Mouse (Mus musculus) forebrain, embryonic 12.5 days (tissue): ENCODE data around the gene Hacl1. TPM values are rescaled to one million over a fixed set of nuclear protein-coding genes. Genes with fewer than 3 reads are reported as not detected.

ENCODE experiments used
- ATAC-seq: fragments of 200-750 bp; cut with Nextera tagmentation; 2 replicates; pipeline ENCODE4 v1.8.0; 2017; ENCODE audit warnings: moderate TSS enrichment; ENCODE audit not compliant: low FRiP score
- H3K27ac ChIP-seq: fragments of 300-500 bp; sonication (generic); 2 replicates; pipeline ENCODE4 v1.5.1; 2016; ENCODE audit warnings: mild to moderate bottlenecking
- H3K27me3 ChIP-seq: fragments of 300-500 bp; sonication (generic); 2 replicates; pipeline ENCODE4 v1.6.1; 2016; ENCODE audit warnings: mild to moderate bottlenecking
- H3K36me3 ChIP-seq: fragments of 300-500 bp; sonication (generic); replicated peaks from 2 replicates; pipeline ENCODE4 v1.6.1; 2016; ENCODE audit warnings: mild to moderate bottlenecking
- H3K4me1 ChIP-seq: fragments of 300-500 bp; sonication (generic); 2 replicates; pipeline ENCODE4 v1.6.1; 2016
- H3K4me2 ChIP-seq: fragments of 300-500 bp; sonication (generic); 2 replicates; pipeline ENCODE4 v1.6.1; 2016; ENCODE audit warnings: mild to moderate bottlenecking, moderate library complexity
- H3K4me3 ChIP-seq: fragments of 300-500 bp; sonication (generic); replicated peaks from 2 replicates; pipeline ENCODE4 v1.5.1; 2016; ENCODE audit warnings: mild to moderate bottlenecking
- H3K9ac ChIP-seq: fragments of 300-500 bp; sonication (generic); 2 replicates; pipeline ENCODE4 v1.6.1; 2016; ENCODE audit warnings: mild to moderate bottlenecking
- H3K9me3 ChIP-seq: fragments of 300-500 bp; sonication (generic); 2 replicates; pipeline ENCODE4 v1.6.1; 2016
- WGBS: fragments of 180-500 bp; shearing (Covaris S2); methylation state at CpG from one replicate; pipeline ENCODE4 v1.1.7; 2016; 5-methylcytosine and 5-hydroxymethylcytosine counted together
- polyA plus RNA-seq: library from polyadenylated mRNA; unstranded; fragments of >200 nt; fragmentation: Nextera tagmentation; extraction: Ambion mirVana; gene quantifications from 2 replicates; pipeline ENCODE4 v1.2.1, GENCODE M21; 2016

Gene Hacl1
- polyA plus RNA-seq, 1 experiment from 2014 or later, result 6.9 TPM

DNA sequence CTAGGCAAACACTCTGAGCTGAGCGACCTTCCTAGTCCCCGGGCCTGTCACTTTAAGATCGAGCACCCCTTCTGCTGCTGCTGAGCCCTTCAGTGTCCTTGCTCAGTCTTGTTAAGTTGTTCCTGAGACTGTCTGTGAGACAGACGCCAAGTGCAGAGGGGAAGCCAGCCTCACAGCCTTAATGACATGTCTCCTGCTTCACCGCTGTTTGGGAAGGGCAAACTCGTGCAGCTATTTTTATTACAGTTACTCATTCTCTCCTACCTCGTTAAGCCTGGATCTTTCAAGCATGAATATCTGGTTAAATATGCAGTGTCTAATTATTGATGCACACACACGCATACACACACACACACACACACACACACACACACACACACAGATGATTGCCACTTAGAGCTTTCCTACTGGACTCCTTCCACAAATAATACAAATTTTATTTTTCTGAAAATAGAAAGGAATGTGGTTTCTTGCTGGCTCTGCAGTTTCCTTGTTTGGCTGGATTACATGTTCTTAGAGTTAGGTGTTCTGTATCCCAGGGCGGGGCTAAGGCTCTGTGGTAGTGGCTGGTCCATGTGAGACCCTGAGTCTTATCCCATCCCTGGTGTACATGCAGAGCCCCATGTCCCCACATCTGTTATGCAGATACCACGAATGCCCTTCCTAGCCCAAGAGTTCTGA lies 18.6 kb upstream of the Hacl1 start:
- Histone ChIP-seq H3K4me3 (no peak overlapping the region), H3K36me3 (no peaks in the 10 kb centered on the region), H3K4me2 (no peak overlapping the region), H3K27me3 (no peaks in the 10 kb centered on the region), H3K9ac (no peak overlapping the region), H3K27ac (peak overlapping the region; percentile 98), H3K9me3 (no peaks in the 10 kb centered on the region), H3K4me1 (peaks cover 49% of the 10 kb centered on the region)
- 51% methylated on average over 10 of the region's 10 CpGs for WGBS
- no peak for ATAC-seq

DNA sequence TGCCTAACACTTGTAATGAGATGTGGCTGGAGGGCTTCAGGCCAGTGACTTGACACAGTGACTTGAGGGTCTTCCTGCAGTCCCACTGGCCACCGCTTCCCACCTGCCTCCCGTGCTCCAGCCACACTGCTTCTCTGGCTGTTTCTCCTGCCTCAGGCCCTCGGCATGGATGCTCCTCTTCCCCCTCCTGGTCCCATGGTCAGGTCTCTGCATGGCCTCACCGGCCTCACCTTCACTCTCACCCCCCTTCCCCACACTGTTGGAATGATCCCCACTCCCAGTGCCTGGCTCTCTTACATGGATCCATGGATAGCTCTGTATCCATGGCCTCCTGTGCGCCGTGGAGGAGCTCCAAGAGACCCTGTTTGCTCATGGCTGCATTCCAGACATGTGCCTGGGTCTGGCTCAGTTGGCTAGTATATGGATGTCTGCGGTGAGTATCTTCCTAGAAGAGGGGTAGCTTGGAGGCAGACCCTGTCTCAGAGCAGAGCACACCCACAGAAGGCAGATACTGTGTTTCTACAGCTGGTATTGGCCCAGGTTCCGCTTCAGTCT lies 17.1 kb upstream of the Hacl1 start:
- H3K4me1 ChIP-seq, result peaks cover 36% of the 10 kb centered on the region
- no peak for ATAC-seq
- no peaks in the 10 kb centered on the region for H3K9me3 ChIP-seq
- no peak overlapping the region for H3K9ac ChIP-seq
- no peaks in the 10 kb centered on the region for H3K36me3 ChIP-seq
- H3K4me2 ChIP-seq, result no peak overlapping the region
- no peak overlapping the region for H3K27ac ChIP-seq
- H3K27me3 ChIP-seq, result no peaks in the 10 kb centered on the region
- 89% methylated on average over 8 of the region's 8 CpGs for WGBS
- H3K4me3 ChIP-seq, result no peak overlapping the region

DNA sequence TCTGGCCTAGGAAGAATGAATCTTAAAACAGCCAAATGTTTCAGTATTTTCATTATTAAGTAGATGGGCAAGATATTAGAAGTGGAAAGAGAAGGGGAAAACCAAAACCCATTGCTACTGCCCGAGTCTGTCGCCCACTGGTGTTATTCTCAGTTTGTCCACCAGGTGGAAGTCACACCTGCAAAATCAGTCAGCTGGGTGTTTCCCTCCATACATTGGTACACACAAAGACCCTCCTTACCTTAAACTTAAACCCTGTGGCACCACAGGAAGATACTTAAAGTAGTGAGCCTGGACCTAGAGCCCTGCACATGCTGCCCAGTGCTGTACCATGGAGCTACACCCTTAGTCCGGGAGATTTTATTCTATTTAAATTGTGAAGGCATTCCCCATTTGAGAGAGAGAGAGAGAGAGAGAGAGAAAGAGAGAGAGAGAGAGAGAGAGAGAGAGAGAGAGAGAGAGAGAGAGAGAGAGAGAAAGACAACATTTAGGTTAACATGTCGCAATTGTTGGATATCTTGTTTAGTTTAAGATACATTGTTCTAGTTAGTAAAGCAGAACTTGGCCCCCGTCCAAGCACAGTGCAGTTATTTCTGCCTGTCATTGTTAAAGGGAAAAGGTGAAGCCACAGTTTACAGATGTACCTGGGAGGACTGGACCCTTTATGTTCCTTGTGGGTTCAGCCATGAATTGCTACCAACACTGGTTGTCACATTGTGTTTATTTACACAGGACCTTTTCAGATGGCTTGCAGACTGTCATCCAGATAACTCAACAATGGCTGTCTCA lies 16.0 kb upstream of the Hacl1 start:
- Histone ChIP-seq H3K9ac (no peak overlapping the region), H3K9me3 (no peaks in the 10 kb centered on the region), H3K27ac (no peak overlapping the region), H3K4me3 (no peak overlapping the region), H3K4me1 (peaks cover 25% of the 10 kb centered on the region), H3K4me2 (no peak overlapping the region), H3K27me3 (no peaks in the 10 kb centered on the region), H3K36me3 (no peaks in the 10 kb centered on the region)
- WGBS, result 48% methylated on average over 5 of the region's 5 CpGs
- peak; percentile 22; the same call in 1 of the 2 replicates for ATAC-seq

DNA sequence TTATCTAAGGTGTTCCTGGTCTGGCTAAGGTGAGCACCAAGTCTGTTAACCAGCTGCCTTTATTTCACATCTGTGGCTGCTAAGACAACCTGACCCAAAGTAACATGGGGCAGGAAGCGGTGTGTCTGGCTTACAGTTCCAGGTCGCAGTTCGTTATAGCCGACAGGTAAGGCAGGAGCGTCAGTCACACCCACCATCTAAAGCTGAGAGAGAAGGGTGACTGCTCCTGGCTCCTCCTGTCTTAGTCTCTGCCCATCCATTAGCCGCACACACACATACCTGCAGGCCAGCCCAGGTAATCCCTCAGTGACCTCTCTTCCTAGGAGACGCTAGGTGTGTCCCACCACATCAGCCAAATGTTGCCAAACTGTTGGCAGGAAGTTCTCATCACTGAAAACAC lies 15.3 kb upstream of the Hacl1 start:
- no peaks in the 10 kb centered on the region for H3K27me3 ChIP-seq
- H3K4me3 ChIP-seq, result no peak overlapping the region
- ATAC-seq, result no peak
- H3K4me1 ChIP-seq, result peaks cover 21% of the 10 kb centered on the region
- WGBS, result 83% methylated on average over 7 of the region's 7 CpGs
- no peaks in the 10 kb centered on the region for H3K36me3 ChIP-seq
- H3K9ac ChIP-seq, result no peak overlapping the region
- H3K27ac ChIP-seq, result no peak overlapping the region
- H3K4me2 ChIP-seq, result no peak overlapping the region
- no peaks in the 10 kb centered on the region for H3K9me3 ChIP-seq

DNA sequence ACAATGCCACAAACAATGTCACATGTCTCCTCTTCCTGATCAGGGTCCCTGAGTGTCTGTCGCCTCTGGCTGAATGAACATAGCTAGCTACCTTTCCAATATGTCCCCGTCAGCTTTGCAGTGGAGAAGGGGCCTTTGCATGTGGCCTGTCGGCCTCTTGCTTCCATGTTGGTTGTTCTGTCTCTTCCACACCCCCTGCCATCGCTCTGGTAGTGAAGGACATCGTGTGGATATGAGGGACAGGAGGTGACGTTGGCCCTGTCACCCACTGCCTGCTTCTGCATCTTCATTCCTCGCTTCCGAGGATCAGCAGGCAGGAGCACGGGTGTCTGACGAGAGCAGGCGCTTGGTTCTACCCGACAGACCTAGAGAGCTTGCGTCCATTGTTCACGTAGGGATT lies 14.3 kb upstream of the Hacl1 start:
- WGBS, result 72% methylated on average over 14 of the region's 14 CpGs
- ATAC-seq, result no peak

DNA sequence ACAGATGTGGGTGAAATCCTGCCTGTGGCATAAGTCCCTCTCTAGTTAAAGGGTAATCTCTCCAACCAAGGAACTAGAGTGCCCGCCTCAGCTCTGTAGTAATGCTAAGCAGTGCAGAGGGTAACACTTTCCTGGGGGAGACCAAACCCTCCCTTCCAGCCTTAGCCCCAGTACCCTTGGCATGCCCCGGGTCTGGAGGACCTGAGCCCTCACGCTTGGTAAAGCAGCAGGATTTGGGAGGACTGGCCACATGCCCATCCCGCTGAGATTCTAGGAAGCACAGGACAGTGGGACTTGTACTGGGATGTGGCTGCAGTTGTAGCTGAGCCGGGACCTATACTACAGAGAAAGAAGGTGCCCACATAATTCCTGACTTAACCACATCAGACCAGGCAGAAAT lies 13.7 kb upstream of the Hacl1 start:
- no peak overlapping the region for H3K9ac ChIP-seq
- peaks cover 9% of the 10 kb centered on the region for H3K4me1 ChIP-seq
- no peaks in the 10 kb centered on the region for H3K27me3 ChIP-seq
- H3K27ac ChIP-seq, result no peak overlapping the region
- no peaks in the 10 kb centered on the region for H3K9me3 ChIP-seq
- no peak for ATAC-seq
- H3K4me3 ChIP-seq, result no peak overlapping the region
- 84% methylated on average over 5 of the region's 5 CpGs for WGBS
- no peaks in the 10 kb centered on the region for H3K36me3 ChIP-seq
- no peak overlapping the region for H3K4me2 ChIP-seq

More for the DNA sequence above, 14.3 kb upstream of the Hacl1 start:
- H3K4me2 ChIP-seq, result no peak overlapping the region
- H3K36me3 ChIP-seq, result no peaks in the 10 kb centered on the region
- H3K27me3 ChIP-seq, result no peaks in the 10 kb centered on the region
- no peaks in the 10 kb centered on the region for H3K9me3 ChIP-seq
- no peak overlapping the region for H3K9ac ChIP-seq
- no peak overlapping the region for H3K4me3 ChIP-seq
- H3K27ac ChIP-seq, result no peak overlapping the region
- H3K4me1 ChIP-seq, result peaks cover 13% of the 10 kb centered on the region

DNA sequence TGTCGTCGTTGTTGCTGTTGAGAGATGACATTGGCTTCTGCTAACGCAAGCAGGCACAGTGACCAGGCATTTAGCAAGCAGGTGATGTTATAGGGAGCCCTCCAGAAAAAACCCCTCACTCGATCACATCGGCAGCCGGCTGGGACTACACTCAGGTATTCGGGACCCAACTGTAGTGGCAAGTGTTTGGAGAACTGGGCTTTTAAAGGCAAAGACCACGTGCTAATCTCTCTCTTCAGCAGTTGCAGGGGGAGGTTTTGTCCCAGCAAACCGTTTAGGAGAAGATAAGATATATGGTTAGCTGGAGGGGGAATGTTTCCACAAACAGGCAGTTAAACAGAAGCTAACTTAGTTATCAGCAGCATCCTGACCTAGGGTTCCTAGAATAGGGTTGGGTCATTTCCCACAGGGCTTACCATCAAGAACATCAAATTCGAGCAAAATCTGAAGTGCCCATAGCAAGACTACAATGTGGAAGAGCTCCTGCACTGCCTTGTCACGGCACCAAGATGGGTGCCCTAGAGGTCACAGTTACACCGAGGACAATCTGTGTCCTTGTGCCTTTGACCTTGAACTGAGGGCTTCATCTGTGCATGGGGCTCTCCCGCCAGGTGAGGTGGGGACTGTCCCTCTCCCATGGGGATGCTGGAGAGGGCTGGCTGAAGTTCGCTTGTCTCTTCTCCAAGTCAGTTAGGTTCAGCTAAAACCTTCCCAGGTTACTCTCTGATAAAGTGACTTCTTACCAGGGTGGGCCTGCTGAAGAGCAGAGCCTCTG lies 12.2 kb upstream of the Hacl1 start:
- Histone ChIP-seq H3K4me2 (no peak overlapping the region), H3K9me3 (no peaks in the 10 kb centered on the region), H3K9ac (no peak overlapping the region), H3K4me1 (0 out of 2 replicates have a peak, but pooled peaks cover 3% of the 10 kb centered on the region), H3K36me3 (no peaks in the 10 kb centered on the region), H3K4me3 (no peak overlapping the region), H3K27ac (no peak overlapping the region), H3K27me3 (no peaks in the 10 kb centered on the region)
- ATAC-seq, result no peak
- 83% methylated on average over 14 of the region's 14 CpGs for WGBS

DNA sequence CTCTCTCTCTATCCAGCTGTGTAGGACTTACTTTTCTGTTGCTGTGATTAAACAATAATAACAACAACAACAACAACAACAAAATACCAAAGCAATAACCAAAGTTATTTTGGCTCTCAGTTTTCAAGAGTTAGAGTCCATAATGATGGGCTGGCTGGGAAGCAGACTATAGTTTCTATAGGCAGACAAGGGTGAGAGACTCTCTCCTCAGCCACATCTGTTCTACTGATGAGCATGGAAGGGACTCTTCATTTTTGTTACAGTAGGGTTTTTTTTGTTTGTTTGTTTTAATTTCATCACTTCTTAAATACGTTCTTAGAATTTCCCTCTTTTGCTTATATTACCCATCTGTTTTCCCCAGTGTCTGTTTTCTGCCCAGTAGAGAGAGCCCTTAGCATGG lies 11.5 kb upstream of the Hacl1 start:
- Histone ChIP-seq H3K27ac (no peak overlapping the region), H3K4me2 (no peak overlapping the region), H3K4me1 (0 out of 2 replicates have a peak, but pooled peaks cover 3% of the 10 kb centered on the region), H3K36me3 (no peaks in the 10 kb centered on the region), H3K9ac (no peak overlapping the region), H3K27me3 (no peaks in the 10 kb centered on the region), H3K4me3 (no peak overlapping the region), H3K9me3 (no peaks in the 10 kb centered on the region)
- WGBS, result 93% methylated on average over 1 of the region's 1 CpGs
- no peak for ATAC-seq

DNA sequence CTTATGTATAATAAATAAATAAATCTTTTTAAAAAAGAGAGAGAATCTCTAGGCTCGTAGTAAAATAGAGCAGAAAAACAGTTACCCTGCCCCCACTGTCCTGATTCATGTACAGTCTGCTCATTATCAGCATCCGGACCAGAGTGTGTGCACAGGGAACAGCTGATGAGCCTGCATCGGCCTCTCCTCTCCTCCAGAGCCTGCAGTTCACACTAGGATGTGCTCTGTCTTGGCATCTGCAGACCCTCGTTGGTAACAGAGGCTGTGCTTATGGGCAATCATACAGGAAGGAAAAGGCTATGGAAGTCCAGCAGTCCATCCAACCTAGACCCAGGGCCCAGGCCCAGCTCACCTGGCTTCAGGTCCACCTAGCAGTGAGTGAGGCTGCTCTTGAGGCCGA lies 11.0 kb upstream of the Hacl1 start:
- no peak overlapping the region for H3K4me2 ChIP-seq
- H3K9me3 ChIP-seq, result no peaks in the 10 kb centered on the region
- no peak overlapping the region for H3K9ac ChIP-seq
- no peak overlapping the region for H3K27ac ChIP-seq
- 78% methylated on average over 5 of the region's 5 CpGs for WGBS
- H3K36me3 ChIP-seq, result no peaks in the 10 kb centered on the region
- no peaks in the 10 kb centered on the region for H3K4me1 ChIP-seq
- ATAC-seq, result no peak
- no peaks in the 10 kb centered on the region for H3K27me3 ChIP-seq
- H3K4me3 ChIP-seq, result no peak overlapping the region

DNA sequence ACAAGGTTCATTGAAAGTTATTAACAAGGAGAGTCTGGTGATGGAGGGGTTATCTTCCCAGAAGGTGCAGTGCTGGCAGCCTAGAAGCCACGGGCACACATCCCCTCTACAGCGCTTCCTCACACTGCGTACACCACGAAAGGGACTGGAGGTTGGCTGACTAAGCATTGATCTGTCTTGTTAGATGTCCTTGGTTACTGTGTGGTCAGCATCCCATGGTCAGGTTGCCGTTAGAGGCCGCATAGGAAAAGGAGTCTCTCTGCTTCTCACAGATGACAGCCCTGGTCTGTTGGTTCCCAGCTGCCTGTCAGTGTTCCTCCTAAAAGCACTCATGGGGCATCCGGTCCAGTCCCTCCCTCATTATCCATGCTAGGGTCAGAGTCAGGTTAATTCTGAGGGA lies 10.1 kb upstream of the Hacl1 start:
- no peak overlapping the region for H3K4me3 ChIP-seq
- no peak for ATAC-seq
- H3K4me2 ChIP-seq, result no peak overlapping the region
- no peaks in the 10 kb centered on the region for H3K36me3 ChIP-seq
- H3K9ac ChIP-seq, result no peak overlapping the region
- no peaks in the 10 kb centered on the region for H3K9me3 ChIP-seq
- no peaks in the 10 kb centered on the region for H3K27me3 ChIP-seq
- no peak overlapping the region for H3K27ac ChIP-seq
- 90% methylated on average over 7 of the region's 7 CpGs for WGBS
- no peaks in the 10 kb centered on the region for H3K4me1 ChIP-seq

DNA sequence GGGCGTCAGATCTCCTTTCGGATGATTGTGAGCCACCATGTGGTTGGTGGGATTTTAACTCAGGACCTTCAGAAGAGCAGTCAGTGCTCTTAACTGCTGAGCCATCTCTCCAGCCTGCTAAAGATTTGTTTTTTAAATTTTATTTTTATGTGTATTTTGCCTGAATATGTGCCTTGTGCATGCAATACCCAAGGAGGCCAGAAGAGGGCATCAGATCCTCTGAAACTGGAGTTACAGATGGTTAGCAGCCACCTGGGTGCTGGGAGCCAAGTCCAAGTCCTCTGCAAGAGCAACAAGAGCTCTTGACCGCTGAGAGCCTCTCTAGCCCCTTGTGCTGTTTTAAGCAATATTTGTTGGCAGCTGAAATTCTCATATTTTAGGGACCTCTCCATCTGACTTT lies 9.3 kb upstream of the Hacl1 start:
- no peaks in the 10 kb centered on the region for H3K27me3 ChIP-seq
- no peaks in the 10 kb centered on the region for H3K36me3 ChIP-seq
- H3K4me2 ChIP-seq, result no peak overlapping the region
- H3K9ac ChIP-seq, result no peak overlapping the region
- no peaks in the 10 kb centered on the region for H3K9me3 ChIP-seq
- no peaks in the 10 kb centered on the region for H3K4me1 ChIP-seq
- ATAC-seq, result no peak
- no peak overlapping the region for H3K27ac ChIP-seq
- WGBS, result 96% methylated on average over 3 of the region's 3 CpGs
- no peak overlapping the region for H3K4me3 ChIP-seq

DNA sequence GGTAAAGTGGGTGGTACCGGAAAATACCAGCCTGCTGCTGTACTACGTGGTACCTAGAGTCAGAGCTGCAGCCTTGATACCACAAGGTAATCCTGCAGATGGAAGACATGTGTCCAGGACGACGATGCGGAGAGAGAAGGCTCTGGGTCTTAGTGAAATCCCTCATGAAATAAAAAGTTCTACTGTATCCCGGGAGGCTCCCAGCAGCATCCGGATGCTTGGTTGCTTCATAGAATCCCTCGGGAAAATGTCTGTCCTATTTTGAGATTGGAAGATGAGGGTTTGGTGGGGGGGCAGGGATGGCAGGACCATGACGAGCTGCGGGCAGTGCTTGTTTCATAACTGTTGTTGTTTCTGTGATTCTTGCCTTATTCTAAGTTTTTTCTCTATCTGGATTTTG lies 6.9 kb upstream of the Hacl1 start:
- WGBS, result 90% methylated on average over 10 of the region's 10 CpGs

More for the DNA sequence above, 6.9 kb upstream of the Hacl1 start:
- H3K4me3 ChIP-seq, result no peak overlapping the region
- H3K27me3 ChIP-seq, result no peaks in the 10 kb centered on the region
- H3K36me3 ChIP-seq, result no peaks in the 10 kb centered on the region
- no peak overlapping the region for H3K4me2 ChIP-seq
- no peak overlapping the region for H3K27ac ChIP-seq
- H3K4me1 ChIP-seq, result no peaks in the 10 kb centered on the region
- H3K9ac ChIP-seq, result no peak overlapping the region
- H3K9me3 ChIP-seq, result no peaks in the 10 kb centered on the region
- ATAC-seq, result no peak
